Mouse (Mus musculus) left cerebral cortex, postnatal 25 days (tissue): ENCODE measurements around the gene Chaf1b. TPM values are rescaled to one million over a fixed set of nuclear protein-coding genes. Genes with fewer than 3 reads are reported as not detected.
A peak's percentile ranks its signal among the peaks of the same experiment; 100 is the strongest.

Source experiments
- DNase-seq, 2 experiments: peaks; one replicate each; pipeline ENCODE4 v3.0.0; 2022; ENCODE audit warnings: low spot score in 2 of 2, mixed read lengths in 1 of 2
- intact Hi-C: fragments of 180-260 bp; cut with DNase I; formaldehyde crosslinking; loops from one replicate; pipeline ENCODE4 v1.15.1; 2025
- total RNA-seq, 2 experiments: library from RNA; stranded (reverse); gene quantifications; 2 replicates each; pipeline ENCODE4 v1.2.3; 2021

The Chaf1b gene
- total RNA-seq, 2 experiments from 2014 or later: 0.78 to 1.4 TPM

DNA sequence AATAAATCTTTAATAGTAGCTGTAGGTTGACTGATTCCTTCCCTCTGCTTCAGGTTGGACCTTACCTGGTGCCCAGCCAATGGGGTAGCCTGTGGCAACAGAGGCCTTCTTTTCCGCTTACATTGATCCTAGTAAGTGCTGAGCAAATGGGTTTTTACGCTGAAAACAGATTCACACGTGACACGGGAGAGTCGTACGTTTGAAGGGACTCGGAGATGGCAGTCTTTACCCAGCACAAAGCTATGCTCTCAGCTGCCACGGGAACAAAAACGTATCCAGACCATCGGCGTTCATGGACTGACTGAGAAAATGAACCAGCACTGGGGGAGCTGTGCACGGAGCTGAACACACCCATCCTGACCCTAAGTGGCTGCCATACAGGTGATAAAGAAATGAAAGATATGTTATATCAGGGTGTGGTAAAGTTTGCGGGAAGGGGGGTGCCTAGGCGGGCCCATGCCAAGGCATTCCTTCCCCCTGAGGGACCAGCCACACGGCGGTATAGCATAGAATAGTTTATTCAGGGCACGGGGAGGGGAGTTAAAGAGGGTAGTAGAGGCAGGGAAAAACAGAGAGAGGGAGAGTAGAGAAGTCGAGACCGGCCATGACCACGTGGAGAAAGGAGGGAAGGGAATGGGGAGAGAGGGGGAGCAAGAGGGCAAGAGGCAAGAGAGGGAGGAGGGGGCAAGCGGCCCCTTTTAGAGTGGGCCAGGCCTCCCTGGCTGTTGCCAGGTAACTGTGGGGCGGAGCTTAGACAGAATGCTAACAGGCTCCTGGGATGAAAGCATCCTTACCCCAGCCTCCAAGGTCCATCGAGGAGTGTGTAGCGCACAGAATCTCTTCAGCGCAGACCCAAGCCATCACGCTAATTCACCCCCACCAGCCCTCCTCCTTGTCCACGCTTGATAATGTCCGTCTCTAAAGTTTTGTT is 27.3 kb downstream of the Chaf1b start:
- no peak for DNase-seq
- intact Hi-C loops: loop anchor here (10.0 kb wide), 1 partner anchor 424 kb away; no protein-coding TSS in a partner anchor

GRCm38 (mm10) chr16:93912158-93912557 is 28.5 kb downstream of the Chaf1b start:
- intact Hi-C loops: loop anchor here (10.0 kb wide), 1 partner anchor 423 kb away; no protein-coding TSS in a partner anchor
- DNase-seq: peak in 1 of 2 experiments; percentile 58

- intact Hi-C loops: loop anchor here (10.0 kb wide), 1 partner anchor 422 kb away; no protein-coding TSS in a partner anchor
- DNase-seq: no peak
Measured at GRCm38 (mm10) chr16:93912808-93913207, 29.1 kb downstream of the Chaf1b start.

DNA sequence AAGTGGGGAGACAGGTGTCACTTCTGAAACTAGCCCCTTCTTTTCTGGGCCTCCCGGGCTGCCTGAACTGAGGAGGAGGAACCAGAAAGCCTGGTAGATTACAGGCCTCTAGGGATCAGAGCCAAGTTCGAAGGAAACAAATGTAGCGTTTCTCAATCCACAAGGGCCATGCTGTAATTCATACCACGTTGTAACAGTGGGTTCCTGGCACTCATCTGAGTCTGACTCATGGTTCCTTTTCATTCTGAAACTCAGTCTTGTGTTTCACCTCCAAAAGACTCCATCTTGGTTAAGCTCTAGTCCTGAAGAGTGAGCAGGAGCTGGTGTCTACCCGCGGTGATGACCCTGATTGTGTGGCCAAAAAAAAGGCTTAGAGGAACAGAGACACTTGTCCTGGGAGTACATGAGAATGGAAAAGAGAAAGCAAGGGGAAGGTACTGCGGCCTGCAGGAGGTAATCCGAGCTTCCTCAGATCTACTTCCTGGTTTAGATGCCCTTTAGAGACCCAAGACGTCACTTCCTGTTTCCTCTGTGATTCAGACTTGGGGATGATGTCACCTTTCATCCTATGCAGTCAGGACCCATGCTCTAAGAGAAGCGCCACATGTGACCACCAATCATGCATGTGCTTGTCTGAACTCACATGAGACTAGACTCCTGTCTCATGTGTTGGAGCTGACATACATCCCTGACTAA is 30.3 kb downstream of the Chaf1b start:
- intact Hi-C loops: loop anchor here (10.0 kb wide), 1 partner anchor 421 kb away; no protein-coding TSS in a partner anchor
- DNase-seq: peak in 1 of 2 experiments; percentile 37

DNA sequence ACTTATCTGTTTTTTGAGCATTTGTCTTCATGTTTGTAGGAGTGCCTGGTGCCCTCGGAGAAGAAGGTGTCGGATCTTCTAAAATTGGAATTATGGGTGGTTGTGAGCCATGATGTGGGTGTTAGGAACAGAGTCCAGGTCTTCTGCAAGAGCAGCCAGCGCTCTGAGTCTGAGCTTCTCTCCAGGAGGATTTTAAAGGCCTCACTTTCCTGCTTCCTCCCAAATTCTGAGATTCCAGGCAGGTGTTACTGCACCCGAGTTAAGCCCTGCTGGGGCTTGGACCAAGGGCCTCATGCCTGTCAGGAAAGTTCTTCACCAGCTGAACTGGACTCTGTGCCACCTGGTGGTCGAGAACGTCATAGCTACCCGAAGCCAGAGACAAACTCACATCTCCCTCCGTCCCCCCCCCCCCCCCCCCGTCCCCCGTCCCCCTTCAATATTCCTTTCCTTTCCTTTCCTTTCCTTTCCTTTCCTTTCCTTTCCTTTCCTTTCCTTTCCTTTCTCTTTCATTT is 31.7 kb downstream of the Chaf1b start:
- intact Hi-C loops: loop anchor here (5.0 to 10.0 kb wide), 2 partner anchors 342 to 419 kb away; no protein-coding TSS in a partner anchor
- peak; percentile 29 to 33 for DNase-seq

GRCm38 (mm10) chr16:93917712-93918678 is 34.3 kb downstream of the Chaf1b start:
- intact Hi-C loops: loop anchor here (5.0 to 10.0 kb wide), 2 partner anchors 339 to 417 kb away; no protein-coding TSS in a partner anchor
- peak; percentile 81 to 87 for DNase-seq

DNA sequence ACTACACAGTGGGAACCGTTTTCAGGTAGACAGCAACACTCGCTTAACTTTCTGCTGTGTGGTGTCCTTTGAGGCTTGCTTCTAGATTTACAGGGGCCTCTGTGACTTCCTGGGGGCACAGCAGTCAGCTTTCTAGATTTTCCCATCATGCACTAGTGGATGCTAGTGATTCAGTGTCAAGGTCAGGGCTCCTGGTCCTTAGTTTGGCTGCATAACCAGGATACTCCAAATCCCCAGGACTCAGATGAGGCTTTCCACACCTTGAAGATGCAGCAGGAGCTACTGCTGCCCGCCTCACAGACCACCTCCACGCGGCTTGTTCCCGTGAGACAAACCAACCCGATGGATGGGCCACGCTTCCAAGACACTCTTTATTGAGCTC is 35.0 kb downstream of the Chaf1b start:
- intact Hi-C loops: loop anchor here (5.0 to 10.0 kb wide), 2 partner anchors 339 to 416 kb away; no protein-coding TSS in a partner anchor

DNA sequence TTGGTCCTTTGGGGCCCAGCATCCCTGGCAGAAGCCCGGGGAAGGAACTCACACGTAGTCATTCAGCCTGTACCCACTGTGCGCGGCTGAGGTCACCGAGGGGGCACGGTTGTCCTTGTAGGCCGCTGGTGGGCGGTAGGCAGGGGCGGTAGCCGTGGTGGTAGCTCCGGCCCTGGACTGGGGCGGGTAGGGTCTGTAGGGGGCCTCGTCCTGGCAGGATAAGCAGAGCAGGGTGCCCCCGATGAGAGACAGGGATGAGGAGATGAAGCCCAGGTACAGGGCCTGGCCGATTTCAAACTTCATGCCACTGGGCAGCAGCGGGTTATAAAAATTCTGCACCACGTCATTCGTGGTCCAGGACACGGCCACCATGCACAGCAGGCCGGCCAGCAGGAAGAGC is 35.5 kb downstream of the Chaf1b start:
- intact Hi-C loops: loop anchor here (5.0 to 10.0 kb wide), 2 partner anchors 338 to 416 kb away; no protein-coding TSS in a partner anchor
- DNase-seq: no peak

More for the DNA sequence above, 35.0 kb downstream of the Chaf1b start:
- DNase-seq: no peak

DNA sequence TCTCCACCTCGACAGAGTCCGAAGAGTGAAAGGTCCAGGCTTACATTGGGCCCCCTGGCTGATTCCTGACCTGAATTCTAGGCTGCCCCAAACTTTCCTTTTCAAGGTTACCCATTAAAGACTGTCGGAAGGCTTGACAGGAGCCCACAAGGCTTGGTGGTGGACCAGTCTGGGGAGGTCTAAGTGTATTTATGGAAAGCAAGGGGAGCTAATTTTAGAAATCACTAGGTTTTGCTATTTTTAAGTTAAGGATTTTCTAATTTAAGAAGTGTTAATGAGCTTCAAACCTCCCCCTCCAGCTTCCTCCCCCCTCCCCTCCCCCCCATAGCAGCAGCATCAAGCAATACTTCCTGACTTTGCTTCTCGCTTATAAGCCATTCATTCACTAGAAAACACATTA is 37.0 kb downstream of the Chaf1b start:
- no peak for DNase-seq
- intact Hi-C loops: no loop called here

DNA sequence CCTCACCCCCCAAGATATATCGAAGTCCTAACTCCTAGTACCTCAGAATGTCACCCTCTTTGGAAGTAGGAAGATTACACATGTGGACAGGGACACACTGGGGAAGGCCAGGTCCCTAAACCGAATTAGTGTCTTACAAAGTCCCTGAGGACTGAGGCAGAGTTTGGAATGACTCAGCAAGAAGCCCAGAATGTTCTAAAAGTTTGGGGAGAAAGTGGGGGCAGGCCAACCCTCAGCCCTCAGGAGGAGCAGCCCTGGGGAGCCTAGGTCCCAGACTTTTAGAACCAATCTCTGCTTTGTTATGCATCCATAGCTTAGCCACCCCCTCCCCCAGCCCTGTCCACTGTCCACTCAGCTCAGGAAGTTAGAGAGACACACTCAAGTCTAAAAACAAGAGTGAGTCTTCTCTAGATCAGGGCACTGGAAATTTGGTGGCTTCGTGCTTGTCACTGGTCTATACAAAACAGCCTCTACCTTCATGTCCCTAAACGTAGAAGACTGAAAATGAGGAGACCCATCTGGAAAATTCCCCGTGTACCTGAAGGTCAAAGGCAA is 39.2 kb downstream of the Chaf1b start:
- intact Hi-C loops: no loop called here
- DNase-seq: no peak

GRCm38 (mm10) chr16:93923788-93924187 is 40.1 kb downstream of the Chaf1b start:
- intact Hi-C loops: no loop called here
- DNase-seq: no peak

DNA sequence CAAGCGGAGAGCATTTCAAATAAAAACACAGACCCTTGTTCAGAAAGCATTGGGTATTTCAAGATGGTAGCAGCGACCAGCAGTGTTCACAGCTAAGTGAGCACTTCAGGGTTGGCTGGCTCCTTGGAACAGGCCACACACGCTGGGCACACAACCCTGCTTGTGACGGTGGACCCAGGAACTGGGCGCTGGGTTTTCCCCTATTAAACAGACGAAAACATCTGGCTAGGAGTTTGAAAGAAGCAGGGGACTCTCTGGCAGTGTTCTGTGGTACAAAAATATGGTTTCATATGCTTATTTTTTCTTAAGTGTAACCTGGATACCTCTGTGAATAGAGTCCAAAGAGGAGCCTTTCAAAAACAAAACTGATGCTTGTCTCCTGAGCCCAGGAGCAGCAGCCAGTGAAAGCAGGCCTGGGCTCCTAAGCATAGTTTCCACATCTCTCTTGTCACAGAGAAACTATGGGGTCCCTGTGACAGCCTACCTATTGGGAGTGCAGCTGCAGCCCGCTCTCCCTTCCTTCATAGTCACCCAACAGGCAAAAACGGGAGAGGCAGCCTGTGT is 42.1 kb downstream of the Chaf1b start:
- no peak for DNase-seq
- intact Hi-C loops: no loop called here

- DNase-seq: no peak
- intact Hi-C loops: no loop called here
Measured at GRCm38 (mm10) chr16:93929370-93930032, 45.8 kb downstream of the Chaf1b start.

- DNase-seq: no peak
- intact Hi-C loops: no loop called here
Measured at GRCm38 (mm10) chr16:93932185-93933168, 48.8 kb downstream of the Chaf1b start.

GRCm38 (mm10) chr16:93934588-93934987 is 50.9 kb downstream of the Chaf1b start:
- no peak for DNase-seq
- intact Hi-C loops: no loop called here

DNA sequence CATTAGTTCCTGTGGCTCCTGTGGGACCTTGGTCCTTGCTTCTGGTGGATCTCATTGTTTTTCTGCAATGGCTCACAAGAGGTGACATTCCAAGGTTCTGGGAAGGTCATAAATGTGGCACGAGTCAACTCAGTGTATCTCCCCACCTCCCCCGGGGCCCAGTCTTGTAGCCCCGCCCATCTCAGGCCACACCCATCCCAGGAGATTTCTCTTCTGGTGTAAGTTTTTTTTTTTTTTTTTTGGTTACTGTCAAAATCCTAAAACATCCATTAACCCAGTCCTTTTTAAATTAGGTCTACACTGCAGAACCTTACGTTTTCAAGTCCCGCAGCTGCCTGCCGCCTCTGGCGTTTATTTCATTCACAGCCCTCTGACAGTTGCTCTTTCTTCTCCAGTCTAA is 51.3 kb downstream of the Chaf1b start:
- intact Hi-C loops: loop anchor here (5.0 kb wide), 1 partner anchor 77 kb away; no protein-coding TSS in a partner anchor
- no peak for DNase-seq
